Mouse (Mus musculus): ENCODE data around the gene Oxct2a. TPM values are rescaled to one million over a fixed set of nuclear protein-coding genes. Genes with fewer than 3 reads are reported as not detected.
"Not testable (repeated sequence)": the region's sequence is repeated elsewhere in the genome, so short reads cannot be mapped to it uniquely, and the experiment has no call there.

The Oxct2a gene
- polyA plus RNA-seq, 1 experiment from 2014 or later, result not detected

DNA sequence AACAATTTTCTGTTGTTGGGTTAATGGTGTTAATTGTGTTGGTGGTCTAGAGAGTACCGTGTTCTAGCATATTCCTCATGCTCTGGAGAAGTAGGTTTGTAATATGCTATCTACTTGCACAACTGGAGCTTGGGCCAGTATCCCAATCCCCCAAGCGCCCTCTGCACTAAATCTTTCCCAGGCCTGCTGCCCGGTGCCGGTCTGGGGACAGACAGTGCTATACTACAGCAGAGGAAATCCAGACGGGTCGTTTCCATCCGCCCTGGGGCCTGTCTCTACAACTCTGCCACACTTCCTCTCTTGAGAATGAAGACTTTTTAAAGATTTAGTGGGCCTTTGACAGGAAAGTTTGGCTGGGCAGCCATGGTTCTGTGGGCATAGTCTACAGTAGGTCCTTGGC lies 30.4 kb downstream of the Oxct2a start:
- Histone ChIP-seq H3K4me1 (no peaks in the 10 kb centered on the region), H3K27me3 (no peaks in the 10 kb centered on the region), H3K36me3 (peaks cover 95% of the 10 kb centered on the region), H3K9me3 (no peaks in the 10 kb centered on the region), H3K4me2 (replicated peaks) (no peak overlapping the region), H3K4me3 (no peak overlapping the region), H3K9ac (replicated peaks) (no peak overlapping the region), H3K27ac (replicated peaks) (no peak overlapping the region)
- no peak for ATAC-seq (ENCODE audit: low FRiP score, low read depth)
- WGBS, result 90% methylated on average over 7 of the region's 7 CpGs

DNA sequence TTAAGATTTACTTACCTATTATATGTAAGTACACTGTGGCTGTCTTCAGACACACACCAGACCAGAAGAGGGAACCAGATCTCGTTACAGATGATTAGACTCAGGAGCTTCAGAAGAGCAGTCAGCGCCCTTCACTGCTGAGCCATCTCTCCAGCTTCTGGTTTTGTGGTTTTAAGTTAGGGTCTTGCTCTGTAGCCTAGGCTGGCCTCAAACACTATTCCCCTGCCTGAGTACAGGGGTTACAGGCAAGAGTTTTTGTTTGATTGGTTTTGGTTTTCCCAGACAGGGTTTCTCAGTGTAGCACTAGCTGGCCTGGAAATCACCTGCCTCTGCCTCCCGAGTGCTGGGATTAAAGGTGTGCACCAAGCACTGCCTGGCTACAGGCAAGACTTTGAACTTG lies 31.0 kb downstream of the Oxct2a start:
- Histone ChIP-seq H3K4me2 (replicated peaks) (no peak overlapping the region), H3K27me3 (no peaks in the 10 kb centered on the region), H3K4me3 (no peak overlapping the region), H3K9me3 (no peaks in the 10 kb centered on the region), H3K27ac (replicated peaks) (no peak overlapping the region), H3K36me3 (peaks cover 97% of the 10 kb centered on the region), H3K4me1 (no peaks in the 10 kb centered on the region), H3K9ac (replicated peaks) (no peak overlapping the region)
- no peak for ATAC-seq (ENCODE audit: low FRiP score, low read depth)
- 93% methylated on average over 3 of the region's 3 CpGs for WGBS

DNA sequence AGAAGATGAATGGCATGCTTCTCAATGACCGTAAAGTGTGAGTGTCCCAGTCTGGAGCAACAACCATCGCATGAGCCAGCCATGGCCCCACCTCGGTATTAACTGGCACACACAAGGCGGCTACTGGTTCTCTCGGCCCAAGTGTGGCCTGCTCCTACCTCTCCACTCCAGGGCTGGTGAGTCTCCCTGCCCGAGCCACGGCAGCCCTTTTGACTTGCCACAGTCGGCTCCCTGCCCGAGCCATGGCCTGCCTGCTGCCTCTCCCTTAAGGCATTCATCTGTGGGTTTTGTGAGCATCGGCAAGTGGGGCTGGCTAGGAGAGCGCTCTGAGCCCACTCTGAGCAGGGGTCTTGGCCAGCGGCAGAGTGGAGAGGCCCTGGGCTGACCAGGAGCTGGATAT lies 34.4 kb downstream of the Oxct2a start:
- no peak overlapping the region for H3K27ac ChIP-seq (replicated peaks)
- no peaks in the 10 kb centered on the region for H3K27me3 ChIP-seq
- 95% methylated on average over 12 of the region's 12 CpGs for WGBS
- peaks cover 21% of the 10 kb centered on the region for H3K4me1 ChIP-seq
- H3K9me3 ChIP-seq, result no peaks in the 10 kb centered on the region
- no peak overlapping the region for H3K4me2 ChIP-seq (replicated peaks)
- no peak overlapping the region for H3K4me3 ChIP-seq
- no peak overlapping the region for H3K9ac ChIP-seq (replicated peaks)
- H3K36me3 ChIP-seq, result peaks cover 85% of the 10 kb centered on the region
- ATAC-seq (ENCODE audit: low FRiP score, low read depth), result no peak

DNA sequence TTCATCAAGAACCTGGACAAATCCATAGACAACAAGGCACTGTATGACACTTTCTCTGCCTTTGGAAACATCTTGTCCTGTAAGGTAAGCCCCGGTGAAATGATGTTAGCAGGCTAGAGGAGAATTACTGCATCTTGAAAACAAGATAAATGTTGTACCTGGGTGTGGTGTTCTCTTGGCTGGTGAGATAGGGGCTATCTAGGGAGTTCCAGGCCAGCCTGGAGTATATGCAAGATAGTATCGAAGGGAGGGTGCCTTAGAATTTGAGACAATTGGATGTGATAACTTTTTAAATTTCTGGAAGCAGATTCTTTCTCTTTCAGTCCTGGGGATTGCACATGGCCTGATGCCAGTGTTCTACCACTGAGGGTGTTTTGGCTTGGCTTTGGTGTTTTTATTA lies 36.6 kb downstream of the Oxct2a start:
- no peak overlapping the region for H3K4me2 ChIP-seq (replicated peaks)
- peaks cover 63% of the 10 kb centered on the region for H3K36me3 ChIP-seq
- H3K27ac ChIP-seq (replicated peaks), result no peak overlapping the region
- WGBS, result 95% methylated on average over 2 of the region's 2 CpGs
- peaks cover 25% of the 10 kb centered on the region for H3K4me1 ChIP-seq
- H3K9me3 ChIP-seq, result no peaks in the 10 kb centered on the region
- ATAC-seq (ENCODE audit: low FRiP score, low read depth), result no peak
- no peak overlapping the region for H3K9ac ChIP-seq (replicated peaks)
- no peak overlapping the region for H3K4me3 ChIP-seq
- H3K27me3 ChIP-seq, result no peaks in the 10 kb centered on the region

DNA sequence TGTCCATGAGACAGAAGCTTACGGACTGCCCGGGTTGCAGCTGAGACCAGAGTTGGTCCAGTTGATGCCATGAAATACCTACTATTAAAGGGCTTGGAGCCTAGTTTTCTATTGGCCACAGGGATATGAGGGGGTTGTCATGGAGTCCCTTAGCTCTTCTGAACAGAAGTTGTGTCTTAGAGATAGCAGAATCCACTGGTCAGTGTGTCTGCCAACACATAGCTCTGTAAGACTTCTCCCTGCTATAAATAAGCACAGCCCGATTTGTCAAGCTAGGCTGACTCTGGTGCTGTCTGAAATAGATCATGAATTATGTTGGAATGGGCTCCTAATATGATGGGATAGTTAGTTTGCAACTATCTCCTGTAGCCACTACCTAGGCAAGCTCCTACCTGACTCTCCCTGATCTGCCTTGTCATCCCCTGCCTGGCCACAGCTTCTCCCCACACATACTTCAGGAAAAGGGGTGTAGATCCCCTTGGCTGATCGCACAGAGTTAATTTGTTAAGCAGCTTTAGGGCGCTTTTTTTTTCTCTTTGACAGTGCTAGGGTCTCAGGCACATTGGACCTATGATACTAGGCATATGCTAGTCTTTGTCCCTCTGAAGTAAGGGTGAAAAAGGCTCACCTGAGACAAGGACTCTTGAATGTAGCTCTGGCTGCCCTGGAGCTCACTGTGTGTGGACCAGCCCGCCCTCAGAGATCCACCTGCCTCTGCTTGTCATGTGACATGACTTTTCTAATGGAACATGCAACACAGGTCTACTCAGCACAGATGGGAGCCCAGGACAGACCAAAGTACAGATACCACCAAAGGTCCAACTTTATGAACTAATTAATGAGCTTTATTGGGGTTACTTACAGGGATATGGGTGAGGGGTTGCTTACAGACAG lies 38.5 kb downstream of the Oxct2a start:
- peaks cover 25% of the 10 kb centered on the region for H3K4me1 ChIP-seq
- H3K9me3 ChIP-seq, result no peaks in the 10 kb centered on the region
- WGBS, result 82% methylated on average over 6 of the region's 6 CpGs
- H3K27ac ChIP-seq (replicated peaks), result no peak overlapping the region
- H3K4me2 ChIP-seq (replicated peaks), result peak overlapping the region; percentile 87
- peak overlapping the region; percentile 58 for H3K4me3 ChIP-seq
- H3K9ac ChIP-seq (replicated peaks), result peak overlapping the region; percentile 67
- no peaks in the 10 kb centered on the region for H3K27me3 ChIP-seq
- peaks cover 47% of the 10 kb centered on the region for H3K36me3 ChIP-seq
- no peak for ATAC-seq (ENCODE audit: low FRiP score, low read depth)

DNA sequence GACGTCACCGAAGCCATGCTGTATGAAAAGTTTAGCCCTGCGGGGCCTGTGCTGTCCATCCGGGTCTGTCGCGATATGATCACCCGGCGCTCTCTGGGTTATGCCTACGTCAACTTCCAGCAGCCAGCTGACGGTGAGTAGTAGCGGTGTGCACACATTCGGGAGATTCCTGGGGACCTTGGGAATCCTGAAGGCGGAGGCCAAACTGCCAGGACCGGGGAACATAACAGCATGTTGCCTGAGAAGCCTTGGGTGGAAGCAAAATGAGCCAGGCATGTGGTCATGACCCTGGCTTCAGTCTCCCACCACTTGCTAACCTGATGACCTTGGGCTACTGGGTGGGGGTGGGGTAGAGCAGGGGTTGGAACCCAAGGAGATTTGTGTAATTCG lies 39.8 kb downstream of the Oxct2a start:
- WGBS, result under 1% methylated on average over 15 of the region's 15 CpGs
- H3K4me3 ChIP-seq, result peak overlapping the region; percentile 58
- peaks cover 25% of the 10 kb centered on the region for H3K4me1 ChIP-seq
- peaks cover 34% of the 10 kb centered on the region for H3K36me3 ChIP-seq
- not testable (repeated sequence) for ATAC-seq (ENCODE audit: low FRiP score, low read depth); H3K27me3 ChIP-seq; H3K9me3 ChIP-seq; H3K27ac ChIP-seq (replicated peaks)
- peak overlapping the region; percentile 87 for H3K4me2 ChIP-seq (replicated peaks)
- H3K9ac ChIP-seq (replicated peaks), result peak overlapping the region; percentile 67

DNA sequence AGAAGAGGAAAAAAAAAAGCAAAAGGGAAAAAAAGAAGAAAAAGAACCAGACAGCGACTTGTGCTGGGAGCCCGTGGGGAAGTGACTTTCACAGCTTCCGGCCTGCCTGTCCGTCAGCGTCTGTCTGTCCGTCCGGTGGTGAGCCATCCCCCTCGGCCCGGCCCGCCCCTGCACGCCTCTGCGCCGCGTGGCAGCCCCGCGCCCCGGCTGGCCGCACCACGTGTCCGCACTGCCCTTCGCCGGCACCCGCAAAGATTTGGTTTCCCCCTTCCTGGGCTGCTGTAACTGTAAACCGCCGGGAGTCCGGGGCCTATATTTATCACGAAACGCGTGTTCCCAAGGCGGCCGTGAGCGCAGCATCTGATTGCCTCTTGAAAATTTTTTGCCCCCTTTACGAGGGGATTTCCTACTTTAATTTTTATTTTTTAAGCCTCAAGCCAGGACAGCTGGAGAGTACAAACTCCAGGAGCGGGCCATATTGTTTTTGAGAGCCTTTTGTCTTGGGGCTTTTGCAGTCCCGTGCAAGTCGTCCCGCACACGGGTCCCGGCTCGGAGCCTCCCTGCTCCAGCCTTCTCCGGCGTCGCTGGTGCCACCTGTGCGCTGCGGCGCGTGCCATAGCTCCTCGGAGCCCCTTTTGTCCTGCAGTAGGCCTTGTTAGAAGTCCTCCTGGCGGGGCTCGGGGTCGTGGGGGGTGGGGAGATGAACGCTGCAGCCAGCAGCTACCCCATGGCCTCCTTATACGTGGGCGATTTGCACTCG lies 40.3 kb downstream of the Oxct2a start:
- Histone ChIP-seq H3K4me1 (peaks cover 25% of the 10 kb centered on the region), H3K4me2 (replicated peaks) (peak overlapping the region; percentile 87), H3K4me3 (peak overlapping the region; percentile 58), H3K36me3 (peaks cover 28% of the 10 kb centered on the region), H3K9ac (replicated peaks) (peak overlapping the region; percentile 67)
- peak; percentile 71 for ATAC-seq (ENCODE audit: low FRiP score, low read depth)
- H3K27me3 ChIP-seq; H3K9me3 ChIP-seq; H3K27ac ChIP-seq (replicated peaks): not testable (repeated sequence)
- under 1% methylated on average over 52 of the region's 55 CpGs for WGBS

DNA sequence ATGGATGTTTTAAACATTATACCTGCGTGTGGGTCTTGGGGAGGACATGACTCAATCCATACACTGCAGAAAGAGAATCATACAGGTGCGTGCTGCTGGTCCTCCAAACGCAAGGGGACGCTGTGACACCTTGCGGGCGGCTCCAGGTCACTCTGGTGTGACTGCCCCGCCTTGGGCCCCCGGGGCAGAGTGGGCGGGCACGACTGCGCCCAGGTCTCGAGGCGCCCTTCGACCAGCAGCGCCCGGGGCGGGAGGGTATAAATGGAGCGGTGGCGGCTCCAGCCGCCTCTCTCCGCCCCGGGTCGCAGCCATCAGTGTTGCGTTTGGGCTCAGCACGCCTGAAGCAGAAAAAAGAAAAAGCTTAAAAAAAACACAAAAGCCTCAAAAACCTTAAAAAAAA lies 40.9 kb downstream of the Oxct2a start:
- Histone ChIP-seq H3K4me3 (peak overlapping the region; percentile 58), H3K4me1 (peaks cover 25% of the 10 kb centered on the region), H3K9ac (replicated peaks) (peak overlapping the region; percentile 67; the same call in 1 of the 2 replicates), H3K9me3 (no peaks in the 10 kb centered on the region), H3K27me3 (no peaks in the 10 kb centered on the region), H3K36me3 (peaks cover 22% of the 10 kb centered on the region), H3K4me2 (replicated peaks) (peak overlapping the region; percentile 87), H3K27ac (replicated peaks) (peak overlapping the region; percentile 39; the same call in 1 of the 2 replicates)
- peak; percentile 95 for ATAC-seq (ENCODE audit: low FRiP score, low read depth)
- WGBS, result under 1% methylated on average over 25 of the region's 25 CpGs

DNA sequence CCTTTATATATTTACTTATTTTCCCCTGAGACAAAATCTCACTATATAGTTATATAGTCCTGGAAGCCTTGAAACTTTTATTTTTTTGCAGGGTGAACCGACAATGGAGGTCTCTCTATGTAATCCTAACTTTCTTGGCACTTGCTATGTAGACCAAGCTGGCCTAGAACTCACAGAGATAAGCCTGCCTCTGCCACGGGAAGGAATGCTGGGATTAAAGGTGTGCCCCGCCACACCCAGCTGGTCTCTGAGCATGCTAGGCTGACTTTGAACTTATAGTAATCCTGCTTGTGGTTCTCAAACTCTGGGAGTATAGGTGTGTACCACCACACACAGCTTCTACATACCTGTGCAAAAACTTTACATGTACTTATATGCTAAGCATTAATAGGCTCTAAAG lies 43.3 kb downstream of the Oxct2a start:
- 79% methylated on average over 3 of the region's 3 CpGs for WGBS
- Histone ChIP-seq H3K27me3 (no peaks in the 10 kb centered on the region), H3K9ac (replicated peaks) (no peak overlapping the region), H3K9me3 (no peaks in the 10 kb centered on the region), H3K4me1 (peaks cover 15% of the 10 kb centered on the region), H3K4me2 (replicated peaks) (no peak overlapping the region), H3K36me3 (0 out of 2 replicates have a peak, but pooled peaks cover under 1% of the 10 kb centered on the region), H3K27ac (replicated peaks) (no peak overlapping the region), H3K4me3 (no peak overlapping the region)
- ATAC-seq (ENCODE audit: low FRiP score, low read depth), result no peak

Other genes starting within 250 kb of the Oxct2a start
- gene Bmp8b, start 218.5 kb downstream of the Oxct2a start, polyA plus RNA-seq (2016; fragmentation: Nextera tagmentation; extraction: Ambion mirVana), result 0.10 and 0.13 TPM in 2 replicates
- gene Oxct2b, start 207.4 kb downstream of the Oxct2a start, polyA plus RNA-seq (2016; fragmentation: Nextera tagmentation; extraction: Ambion mirVana), result not detected in 2 replicates
- 91.9 and 99.0 TPM in 2 replicates for gene Ppie, start 183.7 kb downstream of the Oxct2a start, polyA plus RNA-seq (2016; fragmentation: Nextera tagmentation; extraction: Ambion mirVana)
- gene Hpcal4, start 140.4 kb downstream of the Oxct2a start, polyA plus RNA-seq (2016; fragmentation: Nextera tagmentation; extraction: Ambion mirVana), result 2.4 and 3.5 TPM in 2 replicates
- gene Nt5c1a, start 122.1 kb downstream of the Oxct2a start, polyA plus RNA-seq (2016; fragmentation: Nextera tagmentation; extraction: Ambion mirVana), result not detected in 2 replicates
- gene Heyl, start 90.1 kb downstream of the Oxct2a start, polyA plus RNA-seq (2016; fragmentation: Nextera tagmentation; extraction: Ambion mirVana), result 7.4 and 8.0 TPM in 2 replicates
- 30.7 and 35.0 TPM in 2 replicates for gene Pabpc4, start 61.3 kb downstream of the Oxct2a start, polyA plus RNA-seq (2016; fragmentation: Nextera tagmentation; extraction: Ambion mirVana)
- gene Bmp8a, start 19.6 kb upstream of the Oxct2a start, polyA plus RNA-seq (2016; fragmentation: Nextera tagmentation; extraction: Ambion mirVana), result 0.12 and 0.19 TPM in 2 replicates